Mouse (Mus musculus) heart, embryonic 11.5 days (tissue): ENCODE data around the gene Pald1. TPM values are rescaled to one million over a fixed set of nuclear protein-coding genes. Genes with fewer than 3 reads are reported as not detected.

Experiments used
- ATAC-seq: fragments of 200-750 bp; cut with Nextera tagmentation; replicated peaks from 2 replicates; pipeline ENCODE4 v1.8.0; 2017; ENCODE audit warnings: moderate library complexity; ENCODE audit not compliant: insufficient number of reproducible peaks, low FRiP score, low TSS enrichment
- H3K27ac ChIP-seq: fragments of 300-500 bp; sonication (generic); 2 replicates; pipeline ENCODE4 v1.5.1; 2014; ENCODE audit warnings: mild to moderate bottlenecking, low read depth, low read length
- H3K27me3 ChIP-seq: fragments of 300-500 bp; sonication (generic); 2 replicates; pipeline ENCODE4 v1.6.1; 2014; ENCODE audit warnings: mild to moderate bottlenecking, low read length, mixed read lengths; ENCODE audit not compliant: control insufficient read depth, insufficient read depth
- H3K36me3 ChIP-seq: fragments of 300-500 bp; sonication (generic); 2 replicates; pipeline ENCODE4 v1.6.1; 2014; ENCODE audit warnings: mild to moderate bottlenecking, low read length, moderate library complexity, mixed read lengths; ENCODE audit not compliant: control insufficient read depth, insufficient read depth
- H3K4me1 ChIP-seq: fragments of 300-500 bp; sonication (generic); 2 replicates; pipeline ENCODE4 v1.6.1; 2014; ENCODE audit warnings: low read length; ENCODE audit not compliant: control insufficient read depth, insufficient read depth
- H3K4me2 ChIP-seq: fragments of 300-500 bp; sonication (generic); 2 replicates; pipeline ENCODE4 v1.6.1; 2014; ENCODE audit warnings: mild to moderate bottlenecking, moderate library complexity
- H3K4me3 ChIP-seq: fragments of 300-500 bp; sonication (generic); 2 replicates; pipeline ENCODE4 v1.5.1; 2014; ENCODE audit warnings: low read depth, low read length
- H3K9ac ChIP-seq: fragments of 300-500 bp; sonication (generic); 2 replicates; pipeline ENCODE4 v1.6.1; 2014; ENCODE audit warnings: mild to moderate bottlenecking, low read depth, low read length, moderate library complexity
- H3K9me3 ChIP-seq: fragments of 300-500 bp; sonication (generic); replicated peaks from 2 replicates; pipeline ENCODE4 v1.6.1; 2016; ENCODE audit warnings: low read length; ENCODE audit not compliant: control insufficient read depth
- WGBS: fragments of 180-500 bp; shearing (Covaris S2); extraction: QIAGEN DNeasy Blood & Tissue Kit; methylation state at CpG from one replicate; pipeline ENCODE4 v1.1.7; 2014; ENCODE audit not compliant: insufficient replicate concordance; 5-methylcytosine and 5-hydroxymethylcytosine counted together
- polyA plus RNA-seq: library from polyadenylated mRNA; unstranded; fragments of >200 nt; fragmentation: Nextera tagmentation; extraction: Ambion mirVana; gene quantifications from 2 replicates; pipeline ENCODE4 v1.2.1, GENCODE M21; 2014

Pald1 gene
- 17.5 and 22.5 TPM in 2 replicates for polyA plus RNA-seq

DNA sequence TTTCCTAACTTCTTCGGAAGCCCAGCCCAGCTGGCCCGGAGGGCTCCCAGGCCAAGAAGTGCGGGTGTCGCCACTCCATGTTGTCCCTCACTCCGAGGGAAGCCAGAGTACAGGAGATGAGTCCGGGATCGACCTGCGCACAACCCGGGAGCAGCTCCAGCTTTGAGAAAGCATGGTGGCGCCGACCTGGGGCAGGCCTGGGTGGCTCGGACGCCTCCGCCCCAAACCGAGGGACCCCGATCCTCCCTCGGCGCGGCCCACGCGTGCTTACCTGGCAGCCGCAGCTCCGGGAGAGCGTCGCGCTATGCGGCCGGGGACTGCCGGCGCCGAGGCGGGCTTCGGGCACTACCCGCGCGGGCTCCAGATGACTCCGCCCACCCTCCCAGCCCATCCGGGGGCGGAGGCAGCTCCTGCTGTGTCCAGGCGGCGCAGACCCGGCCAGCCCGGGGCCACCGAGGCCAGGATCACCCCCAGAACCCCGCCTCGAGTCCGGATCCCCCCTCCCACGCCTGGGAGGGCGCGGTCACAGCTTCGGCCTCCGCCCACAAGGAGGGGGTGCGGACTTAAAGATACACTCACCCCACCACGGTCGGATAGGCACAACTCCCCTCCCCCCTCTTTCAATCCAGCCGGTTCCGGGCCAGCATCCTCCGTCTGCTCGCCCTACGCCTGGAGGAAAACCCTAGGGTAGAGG is at the start of gene Pald1:
TSS of gene Pald1 (minus strand) at position 510 of the 694 bp plus-strand sequence.
- H3K4me1 ChIP-seq: peaks cover 69% of the 10 kb centered on the region
- H3K4me3 ChIP-seq: peak within 1 kb of the TSS; percentile 77
- no peaks in the 10 kb centered on the region for H3K9me3 ChIP-seq
- peak within 1 kb of the TSS; percentile 67 for H3K9ac ChIP-seq
- peak within 1 kb of the TSS; percentile 96 for H3K4me2 ChIP-seq
- H3K27ac ChIP-seq: peak within 1 kb of the TSS; percentile 47
- WGBS: under 1% methylated on average over 52 of the region's 60 CpGs
- H3K27me3 ChIP-seq: no peaks in the 10 kb centered on the region
- H3K36me3 ChIP-seq: no peaks in the 10 kb centered on the region
- ATAC-seq: peak; percentile 78

GRCm38 (mm10) chr10:61431375-61431774 is 48.0 kb upstream of the Pald1 start:
- H3K9ac ChIP-seq: no peak overlapping the region
- H3K4me3 ChIP-seq: no peak overlapping the region
- H3K9me3 ChIP-seq: no peaks in the 10 kb centered on the region
- H3K27ac ChIP-seq: no peak overlapping the region
- H3K27me3 ChIP-seq: no peaks in the 10 kb centered on the region
- 94% methylated on average over 9 of the region's 9 CpGs for WGBS
- no peaks in the 10 kb centered on the region for H3K4me1 ChIP-seq
- peaks cover 29% of the 10 kb centered on the region for H3K36me3 ChIP-seq
- ATAC-seq: no peak
- no peak overlapping the region for H3K4me2 ChIP-seq

- H3K27ac ChIP-seq: no peak overlapping the region
- H3K9ac ChIP-seq: no peak overlapping the region
- peaks cover 7% of the 10 kb centered on the region for H3K4me1 ChIP-seq
- 92% methylated on average over 5 of the region's 5 CpGs for WGBS
- ATAC-seq: no peak
- peaks cover 21% of the 10 kb centered on the region for H3K36me3 ChIP-seq
- no peaks in the 10 kb centered on the region for H3K27me3 ChIP-seq
- H3K9me3 ChIP-seq: no peaks in the 10 kb centered on the region
- H3K4me3 ChIP-seq: no peak overlapping the region
- no peak overlapping the region for H3K4me2 ChIP-seq
Measured at GRCm38 (mm10) chr10:61429043-61429442, 45.7 kb upstream of the Pald1 start.

DNA sequence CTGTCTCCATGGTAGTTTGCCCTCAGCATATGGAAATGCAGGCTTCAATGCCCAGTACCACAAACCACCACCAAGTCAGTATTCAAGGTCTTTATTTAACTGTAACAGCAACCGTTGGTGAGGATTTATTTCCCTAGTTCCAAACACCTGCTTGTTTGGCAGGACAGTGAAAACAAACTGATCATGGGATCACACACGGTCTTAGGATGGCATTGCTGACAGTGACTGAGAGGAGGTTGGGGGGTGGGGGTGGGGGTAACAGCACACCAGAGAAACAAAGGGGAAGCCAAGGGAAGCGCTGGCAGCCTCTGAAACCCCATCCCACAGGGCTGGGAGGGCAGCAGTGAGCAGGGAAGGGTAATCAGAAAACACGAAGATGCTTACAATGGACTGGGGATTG is 45.1 kb upstream of the Pald1 start:
- no peak overlapping the region for H3K4me3 ChIP-seq
- no peak overlapping the region for H3K4me2 ChIP-seq
- no peaks in the 10 kb centered on the region for H3K27me3 ChIP-seq
- 64% methylated on average over 4 of the region's 4 CpGs for WGBS
- H3K9ac ChIP-seq: no peak overlapping the region
- ATAC-seq: no peak
- H3K36me3 ChIP-seq: peaks cover 15% of the 10 kb centered on the region
- H3K27ac ChIP-seq: no peak overlapping the region
- no peaks in the 10 kb centered on the region for H3K9me3 ChIP-seq
- H3K4me1 ChIP-seq: peaks cover 8% of the 10 kb centered on the region

GRCm38 (mm10) chr10:61427951-61428350 is 44.6 kb upstream of the Pald1 start:
- no peak for ATAC-seq
- no peak overlapping the region for H3K27ac ChIP-seq
- WGBS: 90% methylated on average over 6 of the region's 6 CpGs

DNA sequence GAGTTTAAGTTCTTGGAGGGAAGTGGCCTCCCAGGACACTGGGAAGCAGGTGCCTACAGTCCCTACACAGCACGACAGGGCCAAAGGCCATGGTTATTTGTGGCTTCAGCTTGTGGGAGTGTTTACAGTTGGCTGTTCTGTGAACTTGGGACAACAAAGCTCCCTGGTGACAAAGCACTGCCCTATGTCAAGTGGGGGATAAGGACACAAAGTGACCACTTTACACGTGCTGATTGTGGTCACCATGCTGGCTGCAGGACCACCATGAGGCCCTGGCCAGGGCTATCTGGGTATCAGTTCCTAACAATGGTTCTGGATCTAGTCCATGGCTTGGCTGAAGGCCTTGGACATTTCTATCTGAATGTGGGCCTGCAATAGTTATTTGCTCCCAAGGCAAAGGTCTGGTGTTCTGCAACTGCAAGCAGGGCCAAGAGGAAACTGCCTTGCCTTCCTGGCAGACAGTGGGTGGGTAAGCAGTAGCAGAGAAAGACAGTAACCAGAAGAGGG is 43.0 kb upstream of the Pald1 start:
- 28% methylated on average over 2 of the region's 2 CpGs for WGBS
- H3K27ac ChIP-seq: no peak overlapping the region

More at GRCm38 (mm10) chr10:61427951-61428350, 44.6 kb upstream of the Pald1 start:
- Histone ChIP-seq H3K4me1 (peaks cover 8% of the 10 kb centered on the region), H3K9ac (no peak overlapping the region), H3K27me3 (no peaks in the 10 kb centered on the region), H3K4me2 (no peak overlapping the region), H3K9me3 (no peaks in the 10 kb centered on the region), H3K36me3 (peaks cover 10% of the 10 kb centered on the region), H3K4me3 (no peak overlapping the region)

GRCm38 (mm10) chr10:61425047-61425446 is 41.7 kb upstream of the Pald1 start:
- H3K4me1 ChIP-seq: peaks cover 8% of the 10 kb centered on the region
- H3K4me2 ChIP-seq: no peak overlapping the region
- no peak for ATAC-seq
- WGBS: 78% methylated on average over 2 of the region's 2 CpGs
- H3K27me3 ChIP-seq: peaks cover 6% of the 10 kb centered on the region
- H3K27ac ChIP-seq: no peak overlapping the region
- no peak overlapping the region for H3K9ac ChIP-seq
- no peak overlapping the region for H3K4me3 ChIP-seq
- H3K9me3 ChIP-seq: no peaks in the 10 kb centered on the region
- H3K36me3 ChIP-seq: peaks cover 3% of the 10 kb centered on the region; the same call in 1 of the 2 replicates

More for the DNA sequence above, 43.0 kb upstream of the Pald1 start:
- ATAC-seq: no peak
- Histone ChIP-seq H3K9me3 (no peaks in the 10 kb centered on the region), H3K4me1 (peaks cover 8% of the 10 kb centered on the region), H3K4me3 (no peak overlapping the region), H3K4me2 (no peak overlapping the region), H3K36me3 (peaks cover 5% of the 10 kb centered on the region; the same call in 1 of the 2 replicates), H3K9ac (no peak overlapping the region), H3K27me3 (no peaks in the 10 kb centered on the region)

- peaks cover 8% of the 10 kb centered on the region for H3K4me1 ChIP-seq
- H3K4me2 ChIP-seq: peak overlapping the region; percentile 14; the same call in 1 of the 2 replicates
- no peak for ATAC-seq
- H3K9me3 ChIP-seq: no peaks in the 10 kb centered on the region
- H3K27me3 ChIP-seq: peaks cover 12% of the 10 kb centered on the region
- WGBS: 47% methylated on average over 7 of the region's 7 CpGs
- 0 out of 2 replicates have a peak overlapping the region, but pooled peaks have one; percentile 10 for H3K9ac ChIP-seq
- H3K27ac ChIP-seq: no peak overlapping the region
- H3K4me3 ChIP-seq: no peak overlapping the region
- no peaks in the 10 kb centered on the region for H3K36me3 ChIP-seq
Measured at GRCm38 (mm10) chr10:61424500-61424899, 41.2 kb upstream of the Pald1 start.
